Comparison of ENCODE assay signal across 21 mouse cellular contexts in genomic region chr6:114058030-114058808, GRCm38 (mm10). TPM values are rescaled to one million over a fixed set of nuclear protein-coding genes. Genes with fewer than 3 reads are reported as not detected.
DNase-seq lines count a peak whose midpoint lies in the region; ATAC-seq and TF ChIP-seq lines count a peak whose summit lies in the region.
"Had no signal": no experiment of that assay in that cellular context is flagged by ENCODE, and none has a peak within 500 bp of the region (broad histone marks: within the 10 kb centered on the region; RNA-seq: fewer than 3 reads in every experiment).

No protein-coding gene starts in this region.

- no peak for TF ChIP-seq CTCF in cortical plate, adult 2 months (IDR thresholded peaks at IDR 0.05; ENCODE audit: extremely low read depth, insufficient read depth, low read length)

- peak overlapping the region; percentile 82 for H3K27ac ChIP-seq in cortical plate, adult 2 months (ENCODE audit: insufficient read depth, low read length)
- H3K27ac ChIP-seq in forebrain, embryonic 14.5 days (ENCODE audit: low read depth, low read length) = no peak overlapping the region
- H3K27ac ChIP-seq: forebrain, embryonic 10.5 days; heart, embryonic 15.5 days; hindbrain, embryonic 15.5 days; liver, embryonic 13.5 days; midbrain, embryonic 15.5 days had no signal

- H3K36me3 ChIP-seq in forebrain, embryonic 14.5 days (ENCODE audit: control insufficient read depth, insufficient read depth, low read length) = no peaks in the 10 kb centered on the region
- H3K36me3 ChIP-seq: forebrain, embryonic 10.5 days; heart, embryonic 15.5 days; hindbrain, embryonic 15.5 days; liver, embryonic 13.5 days; midbrain, embryonic 15.5 days had no signal

- H3K4me3 ChIP-seq in cortical plate, adult 2 months (ENCODE audit: insufficient read depth, low read length) = no peak overlapping the region
- no peak overlapping the region for H3K4me3 ChIP-seq in forebrain, embryonic 14.5 days (ENCODE audit: low read depth, low read length)
- H3K4me3 ChIP-seq: forebrain, embryonic 10.5 days; heart, embryonic 15.5 days; hindbrain, embryonic 15.5 days; liver, embryonic 13.5 days; megakaryocyte, embryonic 14.5 days; midbrain, embryonic 15.5 days had no signal

- peak; percentile 61 for ATAC-seq in frontal cortex, adult (ENCODE audit: low TSS enrichment)
- no peak for ATAC-seq in megakaryocyte, adult 5-6 weeks (ENCODE audit: poor library complexity, severe bottlenecking)
- ATAC-seq in forebrain, embryonic 14.5 days = no peak
- ATAC-seq: intestine, embryonic 16.5 days; midbrain, embryonic 15.5 days had no signal

- peaks cover 18% of the 10 kb centered on the region for H3K4me1 ChIP-seq in cortical plate, adult 2 months (ENCODE audit: control insufficient read depth, insufficient read depth, low read length)
- no peaks in the 10 kb centered on the region for H3K4me1 ChIP-seq in forebrain, embryonic 14.5 days (ENCODE audit: control insufficient read depth, insufficient read depth, low read length)
- H3K4me1 ChIP-seq: heart, embryonic 15.5 days; liver, embryonic 13.5 days; megakaryocyte, embryonic 14.5 days; midbrain, embryonic 15.5 days had no signal

- 76% methylated on average over 15 of the region's 15 CpGs for WGBS in forebrain, embryonic 14.5 days

- TF ChIP-seq POLR2A in cortical plate, adult 2 months (IDR thresholded peaks at IDR 0.05; ENCODE audit: extremely low read depth, insufficient read depth, low read length) = no peak

- DNase-seq in frontal cortex, postnatal 10 days (ENCODE audit: low spot score in 2 of 2) = no peak
- DNase-seq in right cerebral cortex, adult 18-20 months = peak; percentile 72
- no peak for DNase-seq in right cerebral cortex, postnatal 14 days
- no peak for DNase-seq in forebrain, embryonic 14.5 days (ENCODE audit: low spot score)
- DNase-seq: adrenal gland, adult 2 months; heart, postnatal 4 days; kidney, adult 9 months; kidney, postnatal 25 days; liver, embryonic 13.5 days; lung, adult 2 months; right cerebral cortex, postnatal 25 days had no signal

- no peak overlapping the region for H3K4me2 ChIP-seq in forebrain, embryonic 14.5 days (ENCODE audit: low read length)
- H3K4me2 ChIP-seq: heart, embryonic 15.5 days; hindbrain, embryonic 15.5 days; liver, embryonic 13.5 days; midbrain, embryonic 15.5 days had no signal

- no peaks in the 10 kb centered on the region for H3K9me3 ChIP-seq in forebrain, embryonic 14.5 days (replicated peaks; ENCODE audit: control insufficient read depth, low read length)
- H3K9me3 ChIP-seq: forebrain, embryonic 10.5 days; heart, embryonic 15.5 days; hindbrain, embryonic 15.5 days; liver, embryonic 13.5 days; megakaryocyte, embryonic 14.5 days; midbrain, embryonic 15.5 days had no signal

- no peak overlapping the region for H3K9ac ChIP-seq in forebrain, embryonic 14.5 days (ENCODE audit: low read length)
- H3K9ac ChIP-seq: heart, embryonic 15.5 days; hindbrain, embryonic 15.5 days; liver, embryonic 13.5 days; midbrain, embryonic 15.5 days had no signal

- H3K27me3 ChIP-seq in forebrain, embryonic 14.5 days (replicated peaks; ENCODE audit: control insufficient read depth, insufficient read depth, low read length) = no peaks in the 10 kb centered on the region
- H3K27me3 ChIP-seq: hindbrain, embryonic 15.5 days; liver, embryonic 13.5 days; midbrain, embryonic 15.5 days had no signal

RNA-seq across cellular contexts. Expression of gene Atp2b2, which starts 15.8 kb away (rescaled TPM):
- 232 and 238 TPM in 2 replicates for polyA plus RNA-seq in cortical plate, adult 2 months (2012; rRNA removed)
- total RNA-seq in megakaryocyte, adult 5-6 weeks (2015) = not detected in 2 replicates
- total RNA-seq in megakaryocyte, adult 5-6 weeks (2017) = not detected in 2 replicates
- 13.4 and 20.5 TPM in 2 replicates for polyA plus RNA-seq in forebrain, embryonic 14.5 days (2014; fragmentation: Nextera tagmentation; extraction: Ambion mirVana)
- total RNA-seq: common myeloid progenitor, adult 5-6 weeks had no signal

Comparison
In these comparisons a context has a peak if more than half of its experiments do, and no peak if none do; other contexts are left out.
1. RNA of gene Atp2b2, which starts 15.8 kb away (polyA plus RNA-seq): 232 to 238 TPM in cortical plate, adult 2 months; 13.4 to 20.5 TPM in forebrain, embryonic 14.5 days; every median in the first group is over 10 times any median in the second.